Mouse (Mus musculus) heart, adult 2 months (tissue): ENCODE data around the gene Gm11568. TPM values are rescaled to one million over a fixed set of nuclear protein-coding genes. Genes with fewer than 3 reads are reported as not detected.
"Not testable (repeated sequence)": the region's sequence is repeated elsewhere in the genome, so short reads cannot be mapped to it uniquely, and the experiment has no call there.

Source experiments
- DNase-seq, 2 experiments: peaks; one replicate each; pipeline ENCODE4 v3.0.0; 2021
- H3K27ac ChIP-seq: fragments of 200-600 bp; 2 replicates; pipeline ENCODE4 v1.8.1; 2022
- H3K27me3 ChIP-seq: fragments of 200-500 bp; 2 replicates; pipeline ENCODE4 v1.6.1; 2012; ENCODE audit warnings: mild to moderate bottlenecking, low read length, inconsistent platforms, mixed read lengths; ENCODE audit not compliant: control insufficient read depth, insufficient read depth
- H3K36me3 ChIP-seq: fragments of 200-500 bp; 2 replicates; pipeline ENCODE4 v1.6.1; 2012; ENCODE audit warnings: low read length, inconsistent platforms; ENCODE audit not compliant: control insufficient read depth, insufficient read depth
- H3K4me1 ChIP-seq: fragments of 200-500 bp; 2 replicates; pipeline ENCODE4 v1.6.1; 2011; ENCODE audit warnings: low read length; ENCODE audit not compliant: control insufficient read depth, insufficient read depth
- H3K4me3 ChIP-seq: fragments of 200-600 bp; 2 replicates; pipeline ENCODE4 v1.8.1; 2022
- H3K79me2 ChIP-seq: fragments of 200-500 bp; replicated peaks from 2 replicates; pipeline ENCODE4 v1.6.1; 2012; ENCODE audit warnings: mild to moderate bottlenecking, inconsistent platforms, low read length, moderate library complexity, mixed read lengths; ENCODE audit not compliant: control insufficient read depth, insufficient read depth
- H3K9ac ChIP-seq: fragments of 200-500 bp; 2 replicates; pipeline ENCODE4 v1.6.1; 2012; ENCODE audit warnings: low read depth, mild to moderate bottlenecking, control low read depth, inconsistent platforms, low read length, mixed read lengths
- CTCF ChIP-seq: fragments of 200-600 bp; IDR thresholded peaks from 2 replicates; pipeline ENCODE4 v1.8.1; 2022; ENCODE audit warnings: antibody characterized with exemption, mild to moderate bottlenecking, moderate library complexity
- EP300 ChIP-seq: fragments of 200-500 bp; IDR thresholded peaks from 2 replicates; pipeline ENCODE4 v1.6.1; 2011; ENCODE audit warnings: low read depth, low read length, control low read depth; ENCODE audit not compliant: insufficient read depth
- POLR2A ChIP-seq: fragments of 200-500 bp; IDR thresholded peaks from 2 replicates; pipeline ENCODE4 v1.6.1; 2011; ENCODE audit warnings: mild to moderate bottlenecking, low read depth, low read length, control low read depth; ENCODE audit not compliant: insufficient read depth
- WGBS: fragments of 180-500 bp; shearing (Covaris S2); methylation state at CpG from one replicate; pipeline ENCODE4 v1.1.7; 2018; 5-methylcytosine and 5-hydroxymethylcytosine counted together
- intact Hi-C: fragments of 180-260 bp; cut with DNase I; formaldehyde crosslinking; loops from one replicate; pipeline ENCODE4 v1.15.1; 2025
- long read RNA-seq: library from polyadenylated mRNA; stranded (forward); transcript quantifications from one replicate; pipeline ENCODE4 v2.0.0, GENCODE M21; 2021
- polyA plus RNA-seq: library from polyadenylated mRNA; depleted of rRNA; stranded (reverse); fragments of >200 nt; gene quantifications from 2 replicates; pipeline ENCODE4 v1.2.3, GENCODE M21; 2012; rRNA removed
- total RNA-seq, 2 experiments: library from RNA; stranded (reverse); gene quantifications; 2 replicates each; pipeline ENCODE4 v1.2.3; 2021

Gene Gm11568
- total RNA-seq: not detected
- polyA plus RNA-seq: not detected in 2 replicates
- long read RNA-seq: 0 reads

DNA sequence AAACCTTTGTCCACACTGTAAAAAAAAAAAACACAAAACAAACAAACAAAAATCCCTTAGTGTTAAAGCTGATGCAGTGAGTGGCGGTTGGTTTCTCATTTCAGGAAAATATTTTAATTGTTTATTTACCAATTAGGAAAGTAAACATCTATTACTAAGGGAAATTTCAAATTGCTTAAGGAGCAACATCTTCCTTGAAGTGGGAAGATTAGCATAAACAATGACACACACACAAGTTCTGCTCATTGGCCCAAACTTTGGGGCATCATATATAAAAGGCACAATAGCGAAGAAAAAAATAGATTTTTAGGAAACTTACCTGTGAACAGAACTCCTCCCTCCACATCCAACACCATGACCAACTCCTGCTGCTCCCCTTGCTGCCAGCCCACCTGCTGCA is at the start of gene Gm11568:
Gm11568 (plus strand) TSS at position 301 of the 400 bp plus-strand sequence.
- WGBS: 73% methylated on average over 2 of the region's 2 CpGs
- DNase-seq: no peak
- H3K4me3 ChIP-seq: no peak within 1 kb of the TSS
- no peak within 1 kb of the TSS for H3K27ac ChIP-seq
- no peaks in the 10 kb centered on the region for H3K4me1 ChIP-seq
- intact Hi-C loops: no loop called here
- TF ChIP-seq CTCF (no peak), POLR2A (no peak)
- no peaks in the 10 kb centered on the region for H3K79me2 ChIP-seq
- no peak within 1 kb of the TSS for H3K9ac ChIP-seq
- no peaks in the 10 kb centered on the region for H3K36me3 ChIP-seq
- H3K27me3 ChIP-seq: no peaks in the 10 kb centered on the region

DNA sequence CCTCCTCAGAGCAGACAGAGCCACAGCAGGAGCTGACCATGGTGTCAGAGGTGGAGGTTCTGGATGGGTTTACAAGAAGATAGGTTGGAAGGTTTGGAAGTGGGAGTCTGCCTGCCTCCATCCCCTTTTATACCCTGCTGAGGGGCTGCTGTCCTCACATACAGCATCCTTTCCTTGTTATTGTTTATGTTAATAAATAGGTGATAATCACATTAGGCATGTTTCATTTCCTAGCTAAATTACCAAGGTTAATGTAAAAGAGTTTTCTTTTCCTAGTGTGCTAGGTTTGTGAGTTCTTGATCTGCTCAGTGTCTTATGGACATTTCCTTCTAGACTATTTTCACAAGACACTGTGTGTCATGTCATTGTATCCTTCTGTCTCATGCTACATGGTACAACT is 47.9 kb upstream of the Gm11568 start, which contains the start of gene Krtap4-13:
Krtap4-13 (minus strand) TSS at position 101 of the 400 bp plus-strand sequence.
- H3K4me3 ChIP-seq, intact Hi-C loops, H3K9ac ChIP-seq, H3K27ac ChIP-seq, H3K36me3 ChIP-seq, H3K79me2 ChIP-seq, DNase-seq, H3K27me3 ChIP-seq, H3K4me1 ChIP-seq: not testable (repeated sequence)

DNA sequence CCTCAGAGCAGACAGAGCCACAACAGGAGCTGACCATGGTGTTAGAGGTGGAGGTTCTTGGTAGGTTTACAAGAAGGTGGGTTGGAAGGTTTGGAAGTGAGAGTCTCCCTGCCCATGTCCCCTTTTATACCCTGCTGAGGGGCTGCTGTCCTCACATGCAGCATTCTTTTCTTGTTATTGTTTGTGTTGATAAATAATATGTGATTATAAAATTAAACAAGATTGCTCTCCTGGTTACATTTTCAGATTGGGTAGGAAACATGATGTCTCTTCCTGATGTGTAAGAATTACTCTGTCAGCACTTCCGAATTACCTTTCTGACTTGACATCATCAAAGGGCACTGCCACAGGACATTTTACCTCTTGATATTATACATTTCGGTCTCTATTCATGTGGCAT is 42.2 kb upstream of the Gm11568 start, which contains the start of gene Gm11564:
Gm11564 (minus strand) TSS at position 101 of the 400 bp plus-strand sequence.
- H3K27me3 ChIP-seq, DNase-seq, H3K4me3 ChIP-seq, H3K27ac ChIP-seq, H3K79me2 ChIP-seq, H3K9ac ChIP-seq, intact Hi-C loops, H3K36me3 ChIP-seq, H3K4me1 ChIP-seq: not testable (repeated sequence)
- WGBS: 69% methylated on average over 2 of the region's 2 CpGs

DNA sequence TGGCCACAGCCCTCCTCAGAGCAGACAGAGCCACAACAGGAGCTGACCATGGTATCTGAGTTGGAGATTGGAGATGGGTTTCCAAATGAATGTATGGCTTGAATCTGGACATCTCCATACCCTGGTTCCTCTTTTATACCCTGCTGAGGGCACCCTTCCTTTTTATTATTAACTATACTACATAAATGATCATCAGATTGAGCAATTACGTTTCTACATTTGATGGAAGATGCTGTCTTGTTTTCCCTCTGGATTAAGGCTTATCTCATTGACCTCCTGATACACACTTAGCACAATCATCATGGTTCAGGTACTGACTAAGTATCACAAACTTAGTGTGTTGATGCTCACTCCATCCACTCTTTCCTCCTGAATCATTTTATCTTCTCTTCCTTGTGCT is 19.8 kb upstream of the Gm11568 start, which contains the start of gene 2300003K06Rik:
2300003K06Rik (minus strand) TSS at position 101 of the 400 bp plus-strand sequence.
- no peak for TF ChIP-seq EP300
- no peak within 1 kb of the TSS for H3K27ac ChIP-seq
- DNase-seq: no peak
- no peak within 1 kb of the TSS for H3K9ac ChIP-seq
- 43% methylated on average over 1 of the region's 1 CpGs for WGBS
- H3K79me2 ChIP-seq: no peaks in the 10 kb centered on the region
- intact Hi-C loops: no loop called here
- no peak within 1 kb of the TSS for H3K4me3 ChIP-seq
- H3K36me3 ChIP-seq: no peaks in the 10 kb centered on the region
- H3K4me1 ChIP-seq: no peaks in the 10 kb centered on the region
- H3K27me3 ChIP-seq: no peaks in the 10 kb centered on the region

DNA sequence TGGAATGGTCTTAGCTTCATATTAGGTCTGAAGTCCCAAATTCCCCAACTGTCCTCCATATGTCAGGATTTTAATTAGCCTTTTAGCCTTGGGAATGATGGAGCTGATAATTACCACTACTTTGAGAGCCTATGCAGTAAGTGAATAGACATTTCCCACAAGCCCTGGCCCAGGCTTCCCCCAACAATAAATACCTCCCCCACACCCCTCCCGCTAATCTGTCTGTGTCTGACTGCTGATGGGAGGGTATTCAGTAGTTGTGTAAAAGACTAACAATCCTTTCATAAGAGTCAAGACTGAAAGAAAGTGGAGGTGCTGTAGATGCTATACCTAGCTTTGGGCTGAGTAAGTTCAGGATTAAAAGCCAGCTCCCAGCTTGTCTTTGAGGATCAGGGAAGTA is 15.5 kb upstream of the Gm11568 start:
- Histone ChIP-seq H3K36me3 (no peaks in the 10 kb centered on the region), H3K4me3 (no peak overlapping the region), H3K4me1 (no peaks in the 10 kb centered on the region), H3K9ac (no peak overlapping the region), H3K79me2 (no peaks in the 10 kb centered on the region), H3K27me3 (no peaks in the 10 kb centered on the region), H3K27ac (no peak overlapping the region)
- TF ChIP-seq POLR2A (no peak), CTCF (no peak), EP300 (no peak)
- WGBS: 73% methylated on average over 1 of the region's 1 CpGs
- intact Hi-C loops: no loop called here
- no peak for DNase-seq

GRCm38 (mm10) chr11:99846746-99847145 is 11.0 kb upstream of the Gm11568 start:
- intact Hi-C loops: no loop called here
- 72% methylated on average over 2 of the region's 2 CpGs for WGBS
- no peak for TF ChIP-seq CTCF
- TF ChIP-seq EP300: no peak
- TF ChIP-seq POLR2A: no peak
- Histone ChIP-seq H3K9ac (no peak overlapping the region), H3K27me3 (no peaks in the 10 kb centered on the region), H3K36me3 (no peaks in the 10 kb centered on the region), H3K79me2 (no peaks in the 10 kb centered on the region), H3K4me3 (no peak overlapping the region), H3K4me1 (no peaks in the 10 kb centered on the region), H3K27ac (no peak overlapping the region)
- DNase-seq: no peak

GRCm38 (mm10) chr11:99851508-99851907 is 6.2 kb upstream of the Gm11568 start, which contains the start of gene Krtap4-16:
Gene Krtap4-16 (minus strand): TSS chr11:99851608.
- DNase-seq: no peak
- no peak for TF ChIP-seq POLR2A
- TF ChIP-seq CTCF: no peak
- no peak for TF ChIP-seq EP300
- intact Hi-C loops: no loop called here

More at GRCm38 (mm10) chr11:99851508-99851907, 6.2 kb upstream of the Gm11568 start, which contains the start of gene Krtap4-16:
- no peak within 1 kb of the TSS for H3K27ac ChIP-seq
- no peaks in the 10 kb centered on the region for H3K4me1 ChIP-seq
- no peak within 1 kb of the TSS for H3K9ac ChIP-seq
- H3K4me3 ChIP-seq: no peak within 1 kb of the TSS
- no peaks in the 10 kb centered on the region for H3K36me3 ChIP-seq
- H3K79me2 ChIP-seq: no peaks in the 10 kb centered on the region
- H3K27me3 ChIP-seq: no peaks in the 10 kb centered on the region
